Mouse (Mus musculus) lung, adult 2 months (tissue): ENCODE measurements at regions not wholly inside any gene's neighbourhood (a gene's known extent, or its start where the extent isn't known, plus 50 kb on each side); places are given as distances from the start of the nearest gene placed in this dataset.
A peak's percentile ranks its signal among the peaks of the same experiment; 100 is the strongest.

Experiments used
- DNase-seq: peaks from one replicate; pipeline ENCODE4 v3.0.0; 2022
- H3K4me1 ChIP-seq: fragments of 200-500 bp; 2 replicates; pipeline ENCODE4 v1.6.1; 2011; ENCODE audit warnings: low read length; ENCODE audit not compliant: control insufficient read depth, insufficient read depth
- H3K4me3 ChIP-seq: fragments of 200-500 bp; replicated peaks from 2 replicates; pipeline ENCODE3; 2011; ENCODE audit warnings: low read depth, mild to moderate bottlenecking, control low read depth, low read length; ENCODE audit errors: extremely low read depth
- CTCF ChIP-seq: fragments of 200-500 bp; IDR thresholded peaks from 2 replicates; pipeline ENCODE4 v1.5.1; 2011; ENCODE audit warnings: mild to moderate bottlenecking, low read length, control low read depth; ENCODE audit not compliant: insufficient read depth
- POLR2A ChIP-seq: fragments of 200-500 bp; IDR thresholded peaks from 2 replicates; pipeline ENCODE4 v1.6.1; 2011; ENCODE audit warnings: low read depth, mild to moderate bottlenecking, control low read depth, low read length, borderline replicate concordance; ENCODE audit errors: extremely low read depth
- WGBS: fragments of 180-500 bp; shearing (Covaris S2); methylation state at CpG from one replicate; pipeline ENCODE4 v1.1.7; 2018; 5-methylcytosine and 5-hydroxymethylcytosine counted together

DNA sequence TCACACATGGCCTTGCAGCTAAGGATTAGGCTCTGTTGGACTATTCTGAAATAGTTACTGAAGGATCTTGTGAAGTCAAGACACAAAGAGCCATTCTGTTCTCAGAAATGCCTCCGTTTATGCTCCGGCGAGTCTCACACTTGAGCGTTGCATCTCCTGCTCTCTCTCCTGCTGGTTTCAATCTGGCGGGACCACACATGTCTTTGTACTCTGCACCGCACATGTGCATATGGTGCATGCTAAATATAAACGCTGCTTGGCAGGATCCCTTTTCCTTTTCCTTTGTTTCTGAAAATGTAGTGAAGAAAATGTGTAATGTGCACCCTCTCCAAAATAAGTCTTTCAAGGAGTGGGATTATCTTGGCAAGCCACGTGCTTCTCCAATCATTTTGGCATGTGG lies 196.4 kb upstream of the Kif2a start:
- Histone ChIP-seq H3K4me1 (peaks cover 5% of the 10 kb centered on the region), H3K4me3 (no peak overlapping the region)
- WGBS = 76% methylated on average over 8 of the region's 8 CpGs
- DNase-seq = no peak
- TF ChIP-seq POLR2A (no peak), CTCF (no peak)

DNA sequence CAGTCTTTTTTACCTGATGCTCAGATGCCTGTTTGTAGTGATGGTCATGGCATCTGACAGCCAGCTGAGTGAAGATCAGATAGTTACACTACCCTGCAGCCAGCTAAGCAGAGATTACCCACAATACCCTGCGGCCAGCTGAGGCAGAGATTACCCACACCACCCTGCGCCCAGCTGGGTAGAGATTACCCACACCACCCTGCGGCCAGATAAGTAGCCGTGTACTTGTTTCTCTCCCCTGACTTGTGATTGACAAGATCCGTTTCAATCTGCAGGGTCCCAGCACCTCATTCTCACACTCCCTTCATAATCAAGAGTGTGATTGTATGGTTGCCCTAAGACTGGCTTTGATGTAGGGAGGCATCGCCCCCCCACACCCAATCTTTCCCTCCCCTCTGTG lies 195.9 kb upstream of the Kif2a start:
- DNase-seq = no peak
- H3K4me3 ChIP-seq = no peak overlapping the region
- TF ChIP-seq POLR2A (no peak), CTCF (no peak)
- 77% methylated on average over 6 of the region's 6 CpGs for WGBS
- peaks cover 5% of the 10 kb centered on the region for H3K4me1 ChIP-seq

DNA sequence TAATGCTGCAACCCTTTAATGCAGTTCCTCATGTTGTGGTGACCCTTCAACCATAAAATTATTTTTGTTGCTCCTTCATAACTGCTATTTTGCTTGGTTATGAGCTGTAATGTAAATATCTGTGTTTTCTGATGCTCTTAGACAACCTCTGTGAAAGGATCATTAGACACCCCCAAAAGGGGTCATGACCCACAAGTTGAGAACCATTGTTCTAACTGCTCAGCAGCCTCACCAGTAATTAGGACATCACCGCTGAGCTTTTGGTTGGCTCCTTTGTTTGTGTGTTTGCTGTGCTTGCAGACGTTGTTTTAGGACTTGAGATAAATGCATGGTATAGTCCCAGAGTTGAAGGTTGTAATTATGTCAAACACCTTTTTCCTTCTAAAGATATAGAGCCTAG lies 191.4 kb upstream of the Kif2a start:
- no peak for TF ChIP-seq CTCF
- no peak for TF ChIP-seq POLR2A
- DNase-seq = no peak
- 48% methylated on average over 2 of the region's 2 CpGs for WGBS
- H3K4me3 ChIP-seq = no peak overlapping the region
- no peaks in the 10 kb centered on the region for H3K4me1 ChIP-seq

GRCm38 (mm10) chr13:107210676-107211075 lies 188.8 kb upstream of the Kif2a start:
- Histone ChIP-seq H3K4me1 (no peaks in the 10 kb centered on the region), H3K4me3 (no peak overlapping the region)
- DNase-seq = no peak
- TF ChIP-seq CTCF (no peak), POLR2A (no peak)
- WGBS = 56% methylated on average over 6 of the region's 6 CpGs

DNA sequence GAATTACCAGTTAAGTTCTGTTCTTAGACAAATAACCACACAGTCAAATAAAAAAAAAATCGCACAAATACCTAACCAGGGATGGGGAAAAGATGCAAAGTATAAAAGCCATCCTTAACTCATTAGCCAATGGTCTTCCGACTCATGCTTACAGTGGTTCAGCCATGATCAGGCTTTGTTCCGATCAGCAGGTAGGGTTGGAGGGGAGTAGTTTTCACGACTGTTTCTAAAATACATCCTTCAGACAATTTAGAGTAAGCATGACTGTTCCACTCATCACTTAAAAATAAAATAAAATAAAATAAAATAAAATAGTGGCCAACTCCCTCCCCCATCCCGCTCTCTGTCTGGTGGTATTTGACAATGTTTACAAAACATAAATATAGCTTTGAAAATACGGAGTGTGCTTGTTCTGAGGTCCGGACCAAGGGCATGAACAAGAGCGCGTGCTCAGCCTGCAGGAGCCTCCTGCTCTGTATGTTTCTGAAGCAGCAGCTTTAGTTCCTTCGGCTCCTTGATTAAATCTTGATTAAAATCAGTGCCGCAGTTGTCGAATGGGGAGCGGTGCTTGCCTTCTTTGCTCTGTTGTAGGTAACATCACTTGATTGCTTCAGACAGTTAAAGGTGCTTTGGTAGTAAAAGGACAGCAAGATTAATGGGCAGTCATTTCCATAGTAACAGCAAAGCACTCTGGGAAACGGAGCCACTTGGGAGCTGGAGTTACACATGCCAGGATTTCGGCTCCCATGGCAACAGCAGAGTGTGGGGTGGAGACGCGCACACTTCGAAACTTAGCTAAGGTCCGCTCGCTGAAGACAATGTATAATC lies 185.6 kb upstream of the Kif2a start:
- no peaks in the 10 kb centered on the region for H3K4me1 ChIP-seq
- WGBS = 35% methylated on average over 20 of the region's 20 CpGs
- no peak for TF ChIP-seq POLR2A
- TF ChIP-seq CTCF = no peak
- H3K4me3 ChIP-seq = no peak overlapping the region
- DNase-seq = peak; percentile 49

DNA sequence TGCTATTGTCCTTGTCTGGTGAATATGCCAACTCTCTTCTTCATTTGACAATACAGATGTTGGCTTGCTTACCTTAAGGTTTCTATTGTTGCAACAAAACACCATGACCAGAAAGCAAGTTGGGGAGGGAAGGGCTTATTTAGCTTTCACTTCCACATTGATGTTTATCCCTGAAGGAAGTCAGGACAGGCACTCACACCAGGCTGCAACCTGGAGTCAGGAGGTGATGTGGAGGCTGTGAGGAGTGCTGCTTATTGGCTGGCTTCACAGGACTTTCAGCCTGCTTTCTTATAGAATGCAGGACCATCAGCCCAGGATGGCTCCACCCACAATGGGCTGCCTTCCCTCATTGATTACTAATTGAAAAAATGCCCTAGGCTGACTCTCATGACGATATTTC lies 177.9 kb upstream of the Kif2a start:
- Histone ChIP-seq H3K4me3 (no peak overlapping the region), H3K4me1 (no peaks in the 10 kb centered on the region)
- 61% methylated on average over 1 of the region's 1 CpGs for WGBS
- no peak for TF ChIP-seq POLR2A
- TF ChIP-seq CTCF = no peak
- no peak for DNase-seq

GRCm38 (mm10) chr13:107193426-107193825 lies 171.5 kb upstream of the Kif2a start:
- TF ChIP-seq CTCF (no peak), POLR2A (no peak)
- WGBS = 84% methylated on average over 4 of the region's 4 CpGs
- H3K4me3 ChIP-seq = no peak overlapping the region

DNA sequence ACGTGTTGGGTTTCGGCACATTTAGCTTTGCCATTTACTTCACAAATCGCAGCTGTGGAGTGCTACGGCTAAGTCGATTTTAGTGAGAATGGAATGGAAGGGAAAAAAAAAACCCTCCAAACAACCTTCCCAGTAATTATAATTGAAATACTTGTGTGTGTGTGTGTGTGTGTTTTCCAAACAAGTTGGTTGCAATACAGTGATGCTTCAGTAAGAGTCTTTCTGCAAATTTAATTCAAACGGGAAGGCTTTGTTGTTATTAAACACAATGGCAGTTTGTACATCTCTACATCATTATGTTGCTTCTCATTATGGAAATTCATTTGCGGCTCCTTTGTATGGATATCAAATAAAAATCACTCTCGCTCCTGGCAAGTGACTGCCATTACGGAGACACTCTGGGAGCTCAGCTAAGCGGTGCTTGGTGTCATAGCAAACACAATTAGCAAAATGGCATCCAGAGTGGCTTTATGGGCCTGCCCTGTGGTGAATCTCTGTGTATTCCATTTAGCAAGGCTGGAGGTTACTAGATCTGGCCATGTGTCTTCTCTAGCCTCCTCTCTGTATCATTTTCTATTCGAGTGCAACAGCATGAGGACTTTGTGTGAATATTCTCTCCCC lies 165.4 kb upstream of the Kif2a start:
- no peak for DNase-seq
- H3K4me1 ChIP-seq = no peaks in the 10 kb centered on the region
- WGBS = 88% methylated on average over 11 of the region's 11 CpGs
- no peak overlapping the region for H3K4me3 ChIP-seq
- TF ChIP-seq POLR2A (no peak), CTCF (no peak)

More at GRCm38 (mm10) chr13:107193426-107193825, 171.5 kb upstream of the Kif2a start:
- H3K4me1 ChIP-seq = no peaks in the 10 kb centered on the region
- no peak for DNase-seq

GRCm38 (mm10) chr13:107182544-107182943 lies 160.6 kb upstream of the Kif2a start:
- 20% methylated on average over 6 of the region's 6 CpGs for WGBS

GRCm38 (mm10) chr13:107179551-107179950 lies 157.6 kb upstream of the Kif2a start:
- 59% methylated on average over 5 of the region's 5 CpGs for whole genome bisulfite sequencing
- DNase-seq = no peak
- TF ChIP-seq POLR2A (no peak), CTCF (no peak)
- no peaks in the 10 kb centered on the region for H3K4me1 ChIP-seq
- H3K4me3 ChIP-seq = no peak overlapping the region

More at GRCm38 (mm10) chr13:107182544-107182943, 160.6 kb upstream of the Kif2a start:
- no peaks in the 10 kb centered on the region for H3K4me1 ChIP-seq
- peak; percentile 60 for DNase-seq
- no peak overlapping the region for H3K4me3 ChIP-seq
- peak; percentile 73 for TF ChIP-seq CTCF
- no peak for TF ChIP-seq POLR2A
